Mouse (Mus musculus) neural tube, embryonic 10.5 days (tissue): ENCODE measurements around the gene Vcpkmt.

ENCODE experiments used
- DNase-seq: peaks from one replicate; pipeline ENCODE4 v3.0.0-alpha.2; 2017; ENCODE audit warnings: low spot score; ENCODE audit errors: extremely low spot score

Vcpkmt gene

DNA sequence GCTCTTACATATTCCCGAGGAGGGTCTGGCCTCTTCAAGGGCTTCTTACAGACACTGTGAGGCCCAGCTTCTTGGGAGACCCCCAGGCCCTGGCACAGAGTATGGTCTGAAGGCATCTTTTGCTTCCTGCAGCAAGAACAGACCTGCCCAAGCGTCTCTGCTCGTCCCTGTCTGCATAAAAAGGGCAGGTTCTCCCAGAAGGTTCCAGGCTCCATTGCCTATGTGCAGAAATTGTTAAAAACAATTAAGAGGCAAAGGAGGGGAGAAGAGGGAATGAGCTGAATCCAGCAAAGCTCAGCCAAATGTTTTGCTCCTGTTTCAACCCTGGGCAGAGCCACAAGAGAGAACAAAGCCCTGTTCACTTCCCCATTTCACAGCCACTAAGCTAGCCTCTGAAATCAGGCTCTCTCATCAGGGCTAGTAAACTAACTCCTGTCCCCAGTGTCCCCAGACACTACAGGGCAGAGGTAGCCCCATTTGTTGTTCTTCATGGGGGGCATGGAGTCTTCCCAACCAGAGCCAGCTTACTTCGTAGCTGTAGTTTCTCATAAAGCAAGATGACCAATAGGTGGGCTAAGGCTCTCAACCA, 44.4 kb downstream of the Vcpkmt start:
- DNase-seq = no peak

DNA sequence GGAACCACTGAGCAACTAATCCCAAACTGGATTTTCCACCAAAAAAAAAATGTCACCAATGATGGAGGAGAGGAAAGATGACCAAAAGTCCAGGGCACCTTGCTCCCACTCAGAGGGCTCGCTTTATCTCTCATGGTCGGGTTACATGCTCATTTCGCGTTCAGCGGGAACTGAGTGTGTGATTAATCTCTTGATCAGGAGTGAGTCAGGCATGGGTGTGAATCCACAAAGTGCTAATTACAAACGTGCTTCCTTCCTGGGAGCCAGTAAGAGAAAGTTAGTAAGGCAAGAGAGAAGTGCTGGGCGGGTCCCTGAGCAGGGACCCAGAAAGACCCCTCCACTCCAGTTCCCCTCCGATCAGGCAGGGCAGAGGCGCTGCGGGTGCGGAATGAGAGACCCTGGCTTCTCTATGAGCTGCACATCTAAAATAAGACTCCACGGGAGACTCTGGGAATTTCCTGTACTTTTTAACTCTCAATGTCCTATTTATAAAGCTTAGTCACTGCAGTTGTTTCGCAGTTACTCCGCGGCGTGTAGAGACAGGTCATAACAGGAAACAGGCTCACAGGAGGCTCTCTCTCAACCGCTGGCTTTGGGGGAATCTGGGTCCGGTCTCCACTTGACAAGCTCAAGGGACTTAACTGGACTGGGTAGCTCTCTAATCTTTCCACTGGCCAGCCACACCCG, 45.0 kb downstream of the Vcpkmt start:
- peak; percentile 26 for DNase-seq

DNA sequence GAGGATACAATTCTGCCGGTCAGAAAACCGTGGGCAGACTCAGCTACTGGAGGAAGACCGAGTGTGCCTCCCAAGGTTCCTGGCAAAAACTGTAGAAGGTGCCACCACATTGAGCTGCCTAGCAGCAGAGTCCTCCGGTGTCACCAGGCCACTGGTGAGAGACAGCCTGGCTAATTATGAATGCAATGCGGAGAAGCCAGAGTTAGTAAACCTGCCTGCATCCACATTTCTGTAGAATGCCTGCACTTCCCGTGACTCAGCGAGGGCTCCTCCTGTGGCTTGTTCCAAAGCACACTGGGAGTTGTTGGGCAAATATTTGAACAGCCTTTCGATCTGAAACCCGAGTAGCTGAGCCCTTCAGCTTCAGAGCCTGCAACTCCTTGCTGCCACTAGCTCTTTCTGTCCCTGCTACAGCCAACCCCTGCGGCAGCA, 45.6 kb downstream of the Vcpkmt start:
- peak; percentile 31 for DNase-seq

DNA sequence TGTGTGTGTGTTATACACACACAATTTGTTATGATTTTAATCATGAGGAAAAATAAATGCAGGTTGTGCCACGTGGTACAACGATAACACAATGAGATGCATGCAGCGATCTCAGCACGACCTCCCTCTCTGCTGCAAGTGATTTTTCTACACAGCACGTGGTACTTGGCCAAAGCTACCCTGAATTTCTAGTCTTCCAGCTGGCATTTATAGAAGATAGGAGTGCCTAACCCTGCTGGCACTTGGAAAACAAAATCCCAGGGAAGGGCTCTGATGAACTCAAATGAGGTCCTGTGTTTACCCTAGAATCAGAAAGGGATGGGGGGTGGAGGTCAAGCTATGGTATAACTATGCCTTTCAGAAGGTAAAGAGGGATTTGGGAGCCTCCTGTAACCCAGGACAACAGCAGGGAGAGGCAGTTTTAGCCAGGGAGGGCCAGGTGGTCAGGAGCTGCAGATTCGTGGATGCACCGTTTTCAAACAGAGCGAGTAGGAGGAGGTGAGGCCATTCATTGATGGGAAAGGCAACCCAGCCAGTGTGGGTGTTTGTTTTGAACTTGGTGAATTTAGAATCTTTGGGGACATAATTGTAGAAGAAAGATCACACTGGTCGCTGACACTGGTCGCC, 46.1 kb downstream of the Vcpkmt start:
- no peak for DNase-seq

DNA sequence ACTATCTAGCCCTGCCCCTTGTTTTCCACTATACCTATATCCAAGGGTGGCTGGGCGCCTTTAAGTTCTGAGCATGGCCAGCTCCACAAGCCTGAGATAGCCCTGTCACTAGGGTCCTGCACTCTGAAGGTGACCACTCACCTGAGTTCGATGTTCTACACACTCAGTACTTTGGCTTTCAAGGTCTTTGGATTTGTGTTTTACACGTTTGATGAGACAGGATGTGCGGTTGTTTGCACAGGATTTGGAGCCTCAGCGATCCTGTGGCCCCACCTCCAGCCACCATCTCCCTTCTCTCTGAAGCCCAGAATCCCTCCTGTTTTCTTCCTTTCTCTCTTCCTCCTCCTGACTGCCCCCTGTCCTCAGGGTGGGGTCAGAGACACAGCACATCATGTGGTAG, 49.6 kb downstream of the Vcpkmt start:
- no peak for DNase-seq

DNA sequence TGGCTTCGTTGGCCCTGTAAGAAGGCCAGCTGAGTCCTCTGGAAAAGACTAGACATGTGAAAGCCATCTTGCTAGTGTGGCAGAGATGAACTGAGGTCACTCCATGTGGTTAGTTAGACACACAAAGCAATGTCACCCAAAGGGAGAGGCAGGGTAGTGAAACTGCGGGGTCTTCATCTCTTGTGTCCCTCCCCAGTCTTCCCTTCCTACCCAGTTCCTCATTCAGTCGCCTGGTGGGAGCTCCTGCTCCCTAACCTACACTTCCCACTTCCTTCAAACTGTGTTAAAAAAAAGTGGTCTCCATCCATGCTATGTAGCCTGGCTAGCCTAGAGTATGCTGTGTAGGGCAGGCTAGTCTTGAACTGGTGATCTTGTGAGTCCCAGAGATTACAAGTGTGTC, 50.3 kb downstream of the Vcpkmt start:
- DNase-seq = no peak

DNA sequence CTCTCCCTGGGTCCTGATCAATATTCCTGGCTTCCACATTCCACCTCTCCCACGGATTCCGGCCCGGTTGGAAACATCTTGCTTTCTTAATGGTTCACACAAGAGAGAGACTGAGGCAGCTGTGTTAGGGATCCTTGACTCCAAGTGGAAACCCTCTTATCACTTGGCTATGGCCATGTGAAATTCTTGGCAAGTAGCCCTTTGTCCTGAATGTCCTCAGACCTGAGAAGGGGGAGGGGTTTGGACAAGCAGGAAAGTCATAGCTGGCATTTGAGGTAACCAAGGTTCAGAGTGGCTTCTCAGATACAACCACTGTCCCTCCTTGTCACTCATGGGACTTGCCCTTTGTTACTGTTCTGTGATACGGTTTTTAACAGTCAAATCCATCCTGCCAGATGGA, 50.7 kb downstream of the Vcpkmt start:
- DNase-seq = no peak

DNA sequence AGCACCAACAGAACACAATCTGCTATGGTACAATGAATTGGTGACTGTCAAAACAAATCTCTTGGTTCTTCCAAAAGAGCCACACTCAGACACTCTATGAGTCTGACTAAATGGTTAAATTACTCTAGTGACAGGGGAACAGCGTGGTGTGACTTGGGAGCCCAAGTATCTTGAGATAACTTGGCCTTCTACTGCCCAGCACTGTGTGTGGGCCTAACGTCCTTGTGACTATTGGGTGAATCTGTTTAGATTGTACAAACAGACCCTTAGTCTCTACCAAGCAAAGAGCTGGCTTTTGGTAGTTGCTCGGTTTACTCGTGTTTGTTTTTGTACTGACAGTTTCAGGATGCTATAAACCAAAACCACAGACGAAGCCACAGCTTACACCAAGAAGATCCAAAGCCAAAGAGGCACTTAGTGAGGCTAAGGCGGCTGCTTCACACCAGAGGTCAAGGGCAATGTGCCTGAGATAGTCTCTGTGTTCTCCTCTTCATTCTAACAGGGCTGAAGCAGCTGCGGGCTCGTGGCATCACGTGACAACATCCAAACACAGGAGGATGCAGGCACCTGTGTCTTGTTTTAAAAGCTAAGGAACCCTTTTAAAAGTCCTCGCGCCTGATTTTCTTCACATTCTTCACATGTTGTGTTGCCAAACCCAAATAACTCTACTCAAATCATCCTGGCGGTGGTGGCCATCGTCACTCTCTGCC, 53.0 kb downstream of the Vcpkmt start:
- no peak for DNase-seq

DNA sequence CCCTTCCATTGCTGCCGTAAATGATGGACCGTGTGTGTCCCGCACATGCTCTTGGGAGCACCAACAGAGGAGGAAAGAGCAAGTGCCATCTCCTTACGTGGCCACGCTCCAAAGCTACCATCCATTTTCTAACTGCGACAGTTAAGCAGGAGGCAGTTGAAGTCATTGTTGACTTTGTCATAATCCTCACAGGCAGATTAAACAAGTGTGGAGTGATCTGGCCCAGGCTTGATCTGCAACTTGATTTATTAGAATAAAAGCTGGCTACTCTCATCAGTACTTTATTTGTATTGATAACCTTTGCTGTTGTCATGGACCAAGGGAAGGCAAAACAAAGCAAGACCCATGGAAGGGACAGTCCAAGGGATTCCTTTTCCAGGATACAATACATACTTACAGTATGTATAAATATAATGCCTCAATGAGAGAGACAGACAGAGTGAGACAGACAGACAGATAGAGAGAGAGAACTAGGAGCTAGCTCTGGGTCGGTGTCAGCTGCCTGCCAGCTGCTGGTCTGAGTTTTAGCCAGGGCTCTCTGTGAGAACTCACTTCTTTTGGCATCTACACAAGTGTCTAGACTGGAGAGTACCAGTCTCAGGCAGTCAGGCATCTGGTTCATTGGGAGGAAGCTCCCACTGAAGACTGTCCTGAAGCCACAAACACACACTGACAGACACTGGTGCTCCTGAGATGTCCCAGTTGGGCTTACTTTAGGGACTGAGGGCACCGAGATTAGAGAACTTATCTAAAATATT, 54.4 kb downstream of the Vcpkmt start:
- DNase-seq = no peak
